Mouse (Mus musculus): ENCODE results near the gene Abcc9. TPM values are rescaled to one million over a fixed set of nuclear protein-coding genes. Genes with fewer than 3 reads are reported as not detected.

Gene Abcc9
- polyA plus RNA-seq, 2 experiments: 1.0 to 2.0 TPM

DNA sequence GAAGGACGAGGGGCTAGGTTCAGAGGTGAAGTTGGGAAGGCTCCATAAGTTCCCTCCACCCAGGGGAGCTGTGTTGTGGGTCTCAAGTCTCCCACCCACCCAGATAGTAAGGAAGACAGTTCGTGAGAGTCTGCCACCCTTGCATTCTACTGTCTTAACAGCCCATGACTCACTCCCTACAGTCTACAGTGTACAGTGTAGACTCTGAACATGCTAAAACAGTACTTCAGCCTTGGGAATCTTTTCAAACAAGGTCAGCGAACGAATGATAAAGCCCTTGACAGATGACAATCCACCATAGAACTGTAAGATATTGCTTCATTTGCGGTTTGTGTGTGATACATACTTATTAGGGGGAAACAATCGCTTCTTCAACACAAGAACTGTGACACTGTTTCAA, 8.6 kb upstream of the Abcc9 start:
- Histone ChIP-seq H3K9me3 (ENCODE audit: control insufficient read depth, low read length) (no peaks in the 10 kb centered on the region), H3K36me3 (replicated peaks; ENCODE audit: control insufficient read depth, insufficient read depth, low read depth) (no peaks in the 10 kb centered on the region), H3K4me3 (ENCODE audit: insufficient read depth in 1 of 2, low read depth in 2 of 2, low read length in 2 of 2) (no peak overlapping the region), H3K4me2 (ENCODE audit: low read depth) (no peak overlapping the region), H3K27ac (no peak overlapping the region), H3K27me3 (ENCODE audit: control insufficient read depth, insufficient read depth, low read length) (no peaks in the 10 kb centered on the region), H3K4me1 (replicated peaks; ENCODE audit: control insufficient read depth in 2 of 2, insufficient read depth in 2 of 2, low read length in 1 of 2) (no peaks in the 10 kb centered on the region), H3K9ac (replicated peaks) (no peak overlapping the region)
- WGBS (ENCODE audit: insufficient replicate concordance): 54% methylated on average over 6 of the region's 6 CpGs
- DNase-seq (ENCODE audit: low read depth in 3 of 3, low spot score in 3 of 3) (no peak), ATAC-seq (ENCODE audit: insufficient read depth) (no peak)
- TF ChIP-seq CTCF (IDR thresholded peaks at IDR 0.05; ENCODE audit: low read depth) (no peak), EP300 (IDR thresholded peaks at IDR 0.05; ENCODE audit: low read depth) (no peak)

GRCm38 (mm10) chr6:142708369-142708768, 6.3 kb upstream of the Abcc9 start:
- Histone ChIP-seq H3K27ac (no peak overlapping the region), H3K9ac (replicated peaks) (no peak overlapping the region), H3K4me3 (ENCODE audit: insufficient read depth in 1 of 2, low read depth in 2 of 2, low read length in 2 of 2) (no peak overlapping the region), H3K4me2 (ENCODE audit: low read depth) (no peak overlapping the region), H3K4me1 (replicated peaks; ENCODE audit: control insufficient read depth in 2 of 2, insufficient read depth in 2 of 2, low read length in 1 of 2) (no peaks in the 10 kb centered on the region), H3K9me3 (ENCODE audit: control insufficient read depth, low read length) (no peaks in the 10 kb centered on the region), H3K36me3 (replicated peaks; ENCODE audit: control insufficient read depth, insufficient read depth, low read depth) (no peaks in the 10 kb centered on the region), H3K27me3 (ENCODE audit: control insufficient read depth, insufficient read depth, low read length) (no peaks in the 10 kb centered on the region)
- TF ChIP-seq CTCF (IDR thresholded peaks at IDR 0.05; ENCODE audit: low read depth) (no peak), EP300 (IDR thresholded peaks at IDR 0.05; ENCODE audit: low read depth) (no peak)
- DNase-seq (ENCODE audit: low read depth in 3 of 3, low spot score in 3 of 3) (no peak), ATAC-seq (ENCODE audit: insufficient read depth) (no peak)
- WGBS (ENCODE audit: insufficient replicate concordance): 50% methylated on average over 6 of the region's 6 CpGs

- no peak for ATAC-seq (ENCODE audit: insufficient read depth)
- 42% methylated on average over 3 of the region's 3 CpGs for whole genome bisulfite sequencing (ENCODE audit: insufficient replicate concordance)
- no peak for DNase-seq (ENCODE audit: low read depth in 3 of 3, low spot score in 3 of 3)
Measured at GRCm38 (mm10) chr6:142706688-142707087, 4.6 kb upstream of the Abcc9 start.

DNA sequence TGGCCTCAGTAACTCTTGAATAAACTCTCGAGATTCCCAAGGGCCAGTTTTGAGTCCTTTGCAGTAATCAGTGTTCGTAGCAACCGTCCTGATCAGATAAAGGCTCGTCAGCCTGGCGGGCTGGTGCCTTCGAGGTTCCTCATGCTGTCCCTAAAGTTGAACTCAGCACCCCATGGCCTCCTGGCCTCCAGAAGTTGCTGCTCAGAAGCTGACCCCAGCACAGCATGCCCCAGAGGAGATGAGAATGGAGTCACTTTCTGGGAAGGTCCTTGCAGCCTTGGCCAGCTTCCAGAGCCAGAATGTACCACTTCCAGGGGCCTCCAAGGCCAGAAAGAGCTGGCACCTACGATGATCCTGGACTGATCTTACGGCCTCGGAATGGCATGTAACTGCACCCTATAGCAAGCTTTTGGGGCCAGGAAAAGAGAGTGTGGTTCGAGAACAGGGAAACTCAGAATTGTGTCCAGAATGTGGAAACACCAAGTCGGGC, 1.4 kb upstream of the Abcc9 start:
- H3K4me2 ChIP-seq (ENCODE audit: low read depth): no peak overlapping the region
- H3K27me3 ChIP-seq (ENCODE audit: control insufficient read depth, insufficient read depth, low read length): no peaks in the 10 kb centered on the region; the same call in 1 of the 2 replicates
- ATAC-seq (ENCODE audit: insufficient read depth) (no peak), DNase-seq (ENCODE audit: low read depth in 3 of 3, low spot score in 3 of 3) (no peak)
- no peaks in the 10 kb centered on the region for H3K9me3 ChIP-seq (ENCODE audit: control insufficient read depth, low read length)
- H3K27ac ChIP-seq: no peak overlapping the region
- WGBS (ENCODE audit: insufficient replicate concordance): 34% methylated on average over 11 of the region's 11 CpGs
- H3K4me3 ChIP-seq (ENCODE audit: insufficient read depth in 1 of 2, low read depth in 2 of 2, low read length in 2 of 2): no peak overlapping the region
- H3K36me3 ChIP-seq (replicated peaks; ENCODE audit: control insufficient read depth, insufficient read depth, low read depth): no peaks in the 10 kb centered on the region
- H3K4me1 ChIP-seq (replicated peaks; ENCODE audit: control insufficient read depth in 2 of 2, insufficient read depth in 2 of 2, low read length in 1 of 2): no peaks in the 10 kb centered on the region
- TF ChIP-seq CTCF (IDR thresholded peaks at IDR 0.05; ENCODE audit: low read depth) (no peak), EP300 (IDR thresholded peaks at IDR 0.05; ENCODE audit: low read depth) (no peak)
- H3K9ac ChIP-seq (replicated peaks): no peak overlapping the region

More at GRCm38 (mm10) chr6:142706688-142707087, 4.6 kb upstream of the Abcc9 start:
- H3K27me3 ChIP-seq (ENCODE audit: control insufficient read depth, insufficient read depth, low read length): no peaks in the 10 kb centered on the region; the same call in 1 of the 2 replicates
- TF ChIP-seq EP300 (IDR thresholded peaks at IDR 0.05; ENCODE audit: low read depth): no peak
- peak; percentile 70 for TF ChIP-seq CTCF (IDR thresholded peaks at IDR 0.05; ENCODE audit: low read depth)
- H3K27ac ChIP-seq: no peak overlapping the region
- H3K9me3 ChIP-seq (ENCODE audit: control insufficient read depth, low read length): no peaks in the 10 kb centered on the region
- no peak overlapping the region for H3K4me2 ChIP-seq (ENCODE audit: low read depth)
- H3K4me3 ChIP-seq (ENCODE audit: insufficient read depth in 1 of 2, low read depth in 2 of 2, low read length in 2 of 2): no peak overlapping the region
- no peaks in the 10 kb centered on the region for H3K36me3 ChIP-seq (replicated peaks; ENCODE audit: control insufficient read depth, insufficient read depth, low read depth)
- H3K9ac ChIP-seq (replicated peaks): no peak overlapping the region
- H3K4me1 ChIP-seq (replicated peaks; ENCODE audit: control insufficient read depth in 2 of 2, insufficient read depth in 2 of 2, low read length in 1 of 2): no peaks in the 10 kb centered on the region

DNA sequence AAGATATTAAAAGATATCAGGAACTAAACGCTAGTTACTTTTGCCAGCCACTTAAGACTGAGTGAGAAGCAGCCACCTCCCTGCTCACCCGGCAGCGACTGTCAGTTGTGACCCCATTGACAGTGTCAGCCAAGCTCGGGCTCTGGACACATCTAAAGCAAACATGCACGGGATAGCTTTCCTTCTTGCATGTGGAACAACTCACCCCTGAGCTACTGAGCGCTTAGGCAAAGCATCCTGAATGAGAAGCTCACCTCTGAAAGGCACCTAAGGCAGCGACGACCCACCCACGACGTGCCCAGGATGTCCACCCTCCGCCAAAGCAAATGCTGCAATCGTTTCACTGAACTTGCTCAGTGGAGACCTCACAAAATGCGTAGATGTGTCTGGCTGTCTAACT, 954 bp downstream of the Abcc9 start:
- Histone ChIP-seq H3K4me1 (replicated peaks; ENCODE audit: control insufficient read depth in 2 of 2, insufficient read depth in 2 of 2, low read length in 1 of 2) (no peaks in the 10 kb centered on the region), H3K27me3 (ENCODE audit: control insufficient read depth, insufficient read depth, low read length) (no peaks in the 10 kb centered on the region; the same call in 1 of the 2 replicates), H3K36me3 (replicated peaks; ENCODE audit: control insufficient read depth, insufficient read depth, low read depth) (no peaks in the 10 kb centered on the region), H3K9ac (replicated peaks) (no peak overlapping the region), H3K27ac (no peak overlapping the region), H3K4me3 (ENCODE audit: insufficient read depth in 1 of 2, low read depth in 2 of 2, low read length in 2 of 2) (no peak overlapping the region), H3K4me2 (ENCODE audit: low read depth) (0 out of 2 replicates have a peak overlapping the region, but pooled peaks have one; percentile 49), H3K9me3 (ENCODE audit: control insufficient read depth, low read length) (no peaks in the 10 kb centered on the region)
- no peak for ATAC-seq (ENCODE audit: insufficient read depth)
- no peak for TF ChIP-seq EP300 (IDR thresholded peaks at IDR 0.05; ENCODE audit: low read depth)
- no peak for TF ChIP-seq CTCF (IDR thresholded peaks at IDR 0.05; ENCODE audit: low read depth)
- DNase-seq (ENCODE audit: low read depth in 3 of 3, low spot score in 3 of 3): no peak
- 60% methylated on average over 13 of the region's 13 CpGs for WGBS (ENCODE audit: insufficient replicate concordance)
